Mouse (Mus musculus): ENCODE measurements at regions not wholly inside any gene's neighbourhood (a gene's known extent, or its start where the extent isn't known, plus 50 kb on each side); places are given as distances from the start of the nearest gene placed in this dataset.

DNA sequence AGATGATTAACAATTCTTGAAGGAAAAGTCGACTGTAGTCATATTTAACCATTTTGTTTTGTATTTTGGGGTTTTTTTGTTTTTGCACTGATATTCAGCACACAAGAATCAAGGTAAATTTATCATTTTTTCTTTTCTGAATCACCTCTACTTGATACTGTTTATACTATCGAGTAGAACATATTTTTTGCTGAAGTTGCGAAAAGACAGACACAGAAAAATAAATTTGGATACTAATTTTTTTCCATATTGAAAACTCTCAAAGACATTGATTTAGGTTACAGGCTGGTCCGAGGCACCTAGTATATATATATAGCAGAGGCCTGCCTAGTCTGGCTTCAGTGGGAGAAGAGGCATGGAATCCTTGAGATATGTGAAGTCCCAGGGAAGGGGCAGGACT, 319.5 kb upstream of the Pcdh9 start:
- ChIA-PET POLR2A (no interaction called here), CTCF (interaction anchor here (0.8 kb wide), 1 partner anchor 43 kb away, joined by 3 read pairs; no protein-coding TSS in a partner anchor)
- H3K27me3 ChIP-seq, result no peaks in the 10 kb centered on the region
- TF ChIP-seq CTCF (IDR thresholded peaks at IDR 0.05), result no peak
- ATAC-seq (no peak), DNase-seq (ENCODE audit: low read depth, low spot score) (no peak)
- in situ Hi-C loops (cut with MboI; ENCODE audit: low pct_unique_long_range_greater_than_20kb), result no loop called here
